Mouse (Mus musculus): ENCODE results near the gene Coro2a. TPM values are rescaled to one million over a fixed set of nuclear protein-coding genes. Genes with fewer than 3 reads are reported as not detected.
"Not testable (repeated sequence)": the region's sequence is repeated elsewhere in the genome, so short reads cannot be mapped to it uniquely, and the experiment has no call there.

The Coro2a gene
- polyA plus RNA-seq, 1 experiment = 8.1 TPM

DNA sequence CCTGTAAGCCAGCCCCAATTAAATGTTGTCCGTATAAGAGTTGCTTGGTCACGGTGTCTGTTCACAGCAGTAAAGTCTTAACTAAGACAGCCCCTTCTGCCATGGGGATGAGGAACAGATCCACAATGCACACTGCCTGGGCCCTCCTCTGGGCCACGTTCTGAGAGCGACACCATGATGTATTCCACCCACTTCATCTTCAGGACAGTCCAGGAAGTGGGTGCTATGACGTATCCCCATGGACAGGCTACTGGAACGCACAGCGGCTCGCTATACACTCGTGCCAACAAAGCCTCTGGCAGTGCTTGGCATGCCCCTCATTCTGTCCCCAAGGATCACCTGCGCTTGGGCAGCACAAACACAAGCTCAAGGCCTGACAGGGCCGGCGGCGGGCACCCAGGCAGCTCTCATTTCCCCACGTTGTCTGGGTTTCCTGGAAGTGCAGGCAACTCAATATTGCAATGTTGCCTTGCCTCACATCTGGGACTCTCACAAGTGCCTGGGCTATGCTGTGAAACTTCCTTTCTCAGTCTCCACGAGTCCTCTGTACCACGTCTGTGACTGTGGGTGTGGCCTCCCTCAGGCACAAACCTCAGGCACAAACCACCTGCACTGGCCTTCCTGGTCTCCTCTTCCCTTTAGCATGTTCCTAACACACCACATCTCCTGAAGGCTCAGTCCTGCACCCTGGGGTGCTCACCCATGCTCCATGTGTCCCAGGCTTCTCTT lies 33.9 kb upstream of the Coro2a start:
- Histone ChIP-seq H3K4me3 (replicated peaks; ENCODE audit: control insufficient read depth, low read depth, low read length) (no peak overlapping the region), H3K4me1 (ENCODE audit: control insufficient read depth, insufficient read depth, low read length) (peaks cover 5% of the 10 kb centered on the region; the same call in 1 of the 2 replicates), H3K27ac (ENCODE audit: control insufficient read depth, insufficient read depth, low read depth, low read length, poor library complexity) (peak overlapping the region; percentile 74)
- 47% methylated on average over 16 of the region's 16 CpGs for WGBS
- TF ChIP-seq POLR2A (IDR thresholded peaks at IDR 0.05; ENCODE audit: borderline replicate concordance, control insufficient read depth, low read depth, low read length) (no peak), CTCF (IDR thresholded peaks at IDR 0.05; ENCODE audit: control insufficient read depth, insufficient read depth, low read length) (no peak)

DNA sequence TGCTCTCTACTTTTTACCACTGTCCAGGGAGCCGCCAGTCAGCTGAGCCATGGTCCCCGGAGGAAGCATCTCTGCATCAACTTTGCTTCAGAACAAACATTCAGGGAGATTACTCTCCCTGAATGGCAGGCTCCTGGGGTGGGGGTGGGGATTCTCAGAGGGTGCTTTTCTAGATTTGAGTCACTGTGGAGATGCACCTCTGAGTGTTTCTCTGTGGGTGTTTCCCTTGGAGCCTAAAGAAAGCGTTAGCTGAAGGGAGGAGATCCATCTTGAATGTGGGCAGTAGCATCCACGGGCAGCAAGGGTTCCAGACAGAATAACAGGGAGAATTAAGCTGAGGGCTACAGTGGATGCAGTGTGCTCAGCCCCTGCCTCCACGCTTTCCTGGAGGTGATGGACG lies 32.9 kb upstream of the Coro2a start:
- H3K4me3 ChIP-seq (replicated peaks; ENCODE audit: control insufficient read depth, low read depth, low read length) = no peak overlapping the region
- TF ChIP-seq CTCF (IDR thresholded peaks at IDR 0.05; ENCODE audit: control insufficient read depth, insufficient read depth, low read length) (no peak), POLR2A (IDR thresholded peaks at IDR 0.05; ENCODE audit: borderline replicate concordance, control insufficient read depth, low read depth, low read length) (no peak)
- peaks cover 6% of the 10 kb centered on the region; the same call in 1 of the 2 replicates for H3K4me1 ChIP-seq (ENCODE audit: control insufficient read depth, insufficient read depth, low read length)
- 81% methylated on average over 6 of the region's 6 CpGs for WGBS
- H3K27ac ChIP-seq (ENCODE audit: control insufficient read depth, insufficient read depth, low read depth, low read length, poor library complexity) = no peak overlapping the region

DNA sequence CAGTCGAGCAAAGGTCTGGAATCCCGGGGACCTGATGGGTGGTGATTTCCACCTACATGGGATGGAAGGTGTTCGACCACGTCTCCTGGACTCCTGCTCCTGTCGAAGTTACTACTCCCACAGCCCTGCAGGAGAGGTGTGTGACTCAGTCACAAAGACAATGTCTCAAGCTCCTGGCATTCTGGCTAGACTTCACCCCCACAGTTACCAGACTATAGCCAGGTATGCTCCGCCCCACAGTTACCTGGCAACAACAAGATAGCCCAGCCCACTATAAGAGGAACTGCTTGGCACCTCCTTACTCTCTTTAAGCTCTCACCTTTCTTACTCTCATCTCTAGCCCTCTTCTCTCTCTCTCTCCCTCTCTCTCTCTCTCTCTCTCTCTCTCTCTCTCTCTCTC lies 31.6 kb upstream of the Coro2a start:
- H3K27ac ChIP-seq (ENCODE audit: control insufficient read depth, insufficient read depth, low read depth, low read length, poor library complexity); H3K4me3 ChIP-seq (replicated peaks; ENCODE audit: control insufficient read depth, low read depth, low read length); H3K4me1 ChIP-seq (ENCODE audit: control insufficient read depth, insufficient read depth, low read length): not testable (repeated sequence)
- WGBS = 84% methylated on average over 6 of the region's 6 CpGs

DNA sequence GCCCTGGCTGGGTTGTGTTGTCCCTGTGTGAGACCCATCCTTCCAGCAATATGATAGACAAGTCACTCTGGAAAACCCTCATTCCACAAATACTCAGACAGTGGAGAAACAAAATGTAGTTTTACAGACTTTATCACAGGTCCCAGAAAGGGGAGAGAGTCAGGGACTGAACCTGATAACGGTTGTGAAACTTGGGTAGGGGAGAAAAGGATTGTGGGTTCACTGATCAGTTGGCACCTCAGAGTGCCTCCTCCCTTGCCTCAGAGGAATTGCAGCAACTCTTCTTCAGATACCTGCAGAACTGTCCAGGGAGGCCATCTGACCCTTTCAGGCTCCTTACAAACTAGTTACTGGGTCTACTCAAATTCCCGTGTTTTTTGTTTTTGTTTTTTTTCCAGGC lies 30.5 kb upstream of the Coro2a start:
- TF ChIP-seq POLR2A (IDR thresholded peaks at IDR 0.05; ENCODE audit: borderline replicate concordance, control insufficient read depth, low read depth, low read length) (no peak), CTCF (IDR thresholded peaks at IDR 0.05; ENCODE audit: control insufficient read depth, insufficient read depth, low read length) (no peak)
- peaks cover 9% of the 10 kb centered on the region; the same call in 1 of the 2 replicates for H3K4me1 ChIP-seq (ENCODE audit: control insufficient read depth, insufficient read depth, low read length)
- WGBS = 32% methylated on average over 2 of the region's 2 CpGs
- no peak overlapping the region for H3K4me3 ChIP-seq (replicated peaks; ENCODE audit: control insufficient read depth, low read depth, low read length)
- no peak overlapping the region for H3K27ac ChIP-seq (ENCODE audit: control insufficient read depth, insufficient read depth, low read depth, low read length, poor library complexity)

GRCm38 (mm10) chr4:46630390-46630789 lies 28.4 kb upstream of the Coro2a start:
- TF ChIP-seq POLR2A (IDR thresholded peaks at IDR 0.05; ENCODE audit: borderline replicate concordance, control insufficient read depth, low read depth, low read length) (no peak), CTCF (IDR thresholded peaks at IDR 0.05; ENCODE audit: control insufficient read depth, insufficient read depth, low read length) (peak; percentile 44; the same call in 1 of the 2 replicates)
- WGBS = 26% methylated on average over 9 of the region's 9 CpGs
- Histone ChIP-seq H3K4me3 (replicated peaks; ENCODE audit: control insufficient read depth, low read depth, low read length) (no peak overlapping the region), H3K27ac (ENCODE audit: control insufficient read depth, insufficient read depth, low read depth, low read length, poor library complexity) (peak overlapping the region; percentile 40; the same call in 1 of the 2 replicates), H3K4me1 (ENCODE audit: control insufficient read depth, insufficient read depth, low read length) (peaks cover 12% of the 10 kb centered on the region)

DNA sequence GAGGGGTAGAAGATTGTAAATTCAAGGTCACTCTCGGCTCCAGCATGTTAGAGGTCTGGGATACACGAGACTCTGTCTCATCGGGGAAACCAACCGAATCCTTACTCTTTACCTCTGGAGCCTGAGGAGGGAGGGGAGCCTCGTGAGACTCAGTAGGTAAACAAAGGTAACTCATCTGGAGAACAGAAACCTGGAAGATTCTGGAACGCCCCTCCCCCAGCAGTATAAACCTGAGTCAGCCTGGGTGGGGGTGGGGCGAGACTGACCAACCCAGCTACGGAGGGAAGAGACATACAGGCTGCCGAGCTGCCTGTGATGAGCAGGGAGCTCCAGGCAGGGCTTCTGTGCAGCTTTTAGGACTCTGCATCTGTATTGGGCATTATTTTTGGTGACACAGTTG lies 26.9 kb upstream of the Coro2a start:
- peaks cover 12% of the 10 kb centered on the region for H3K4me1 ChIP-seq (ENCODE audit: control insufficient read depth, insufficient read depth, low read length)
- TF ChIP-seq CTCF (IDR thresholded peaks at IDR 0.05; ENCODE audit: control insufficient read depth, insufficient read depth, low read length) = no peak
- TF ChIP-seq POLR2A (IDR thresholded peaks at IDR 0.05; ENCODE audit: borderline replicate concordance, control insufficient read depth, low read depth, low read length) = no peak
- H3K27ac ChIP-seq (ENCODE audit: control insufficient read depth, insufficient read depth, low read depth, low read length, poor library complexity) = no peak overlapping the region
- no peak overlapping the region for H3K4me3 ChIP-seq (replicated peaks; ENCODE audit: control insufficient read depth, low read depth, low read length)
- 71% methylated on average over 9 of the region's 9 CpGs for WGBS

DNA sequence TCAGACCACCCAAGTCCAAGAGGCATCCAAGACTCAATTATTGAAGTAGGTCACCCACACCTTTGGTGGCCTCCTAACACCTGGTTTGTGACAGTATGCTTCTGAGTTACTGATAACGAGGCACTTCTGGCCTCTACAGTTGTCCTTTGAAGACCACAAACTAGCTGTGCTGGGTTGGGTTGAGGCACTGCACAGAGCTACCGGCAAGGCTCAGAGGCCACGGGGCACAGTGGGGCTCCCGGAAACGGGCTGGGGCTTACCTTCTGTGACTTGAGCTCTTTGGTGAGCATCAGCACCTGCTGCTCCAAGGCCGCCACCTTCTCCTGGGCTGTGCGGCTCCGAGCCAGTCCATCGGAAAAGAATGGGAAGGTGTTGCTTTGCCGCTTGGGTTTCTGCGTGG lies 26.1 kb upstream of the Coro2a start:
- Histone ChIP-seq H3K4me1 (ENCODE audit: control insufficient read depth, insufficient read depth, low read length) (peaks cover 12% of the 10 kb centered on the region), H3K4me3 (replicated peaks; ENCODE audit: control insufficient read depth, low read depth, low read length) (no peak overlapping the region), H3K27ac (ENCODE audit: control insufficient read depth, insufficient read depth, low read depth, low read length, poor library complexity) (no peak overlapping the region)
- TF ChIP-seq CTCF (IDR thresholded peaks at IDR 0.05; ENCODE audit: control insufficient read depth, insufficient read depth, low read length) (no peak), POLR2A (IDR thresholded peaks at IDR 0.05; ENCODE audit: borderline replicate concordance, control insufficient read depth, low read depth, low read length) (no peak; the same call in 1 of the 2 replicates)
- 87% methylated on average over 11 of the region's 11 CpGs for WGBS

DNA sequence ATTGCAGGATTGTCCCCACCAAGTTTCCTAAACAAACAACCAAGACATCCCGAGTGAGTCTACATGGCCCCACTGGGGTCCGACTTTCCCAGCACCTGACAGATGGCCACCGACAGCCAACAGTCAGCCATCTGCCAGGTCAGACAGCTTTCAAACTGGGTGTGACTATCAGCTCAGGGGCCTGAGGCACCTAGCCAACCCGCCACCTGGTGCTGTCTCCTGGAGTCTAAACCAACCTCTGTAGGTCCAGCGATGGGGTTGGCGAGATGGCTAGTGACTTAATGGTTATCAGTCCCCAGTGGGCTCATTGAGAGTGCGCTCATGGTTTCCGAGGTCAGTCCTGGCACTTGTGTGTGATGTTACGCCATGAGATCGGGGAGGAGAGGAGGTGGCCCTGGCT lies 23.1 kb upstream of the Coro2a start:
- peaks cover 9% of the 10 kb centered on the region for H3K4me1 ChIP-seq (ENCODE audit: control insufficient read depth, insufficient read depth, low read length)
- TF ChIP-seq CTCF (IDR thresholded peaks at IDR 0.05; ENCODE audit: control insufficient read depth, insufficient read depth, low read length) = no peak
- TF ChIP-seq POLR2A (IDR thresholded peaks at IDR 0.05; ENCODE audit: borderline replicate concordance, control insufficient read depth, low read depth, low read length) = no peak
- WGBS = 66% methylated on average over 10 of the region's 10 CpGs

GRCm38 (mm10) chr4:46623007-46623406 lies 21.0 kb upstream of the Coro2a start:
- WGBS = 72% methylated on average over 5 of the region's 5 CpGs
- Histone ChIP-seq H3K4me3 (replicated peaks; ENCODE audit: control insufficient read depth, low read depth, low read length) (no peak overlapping the region), H3K4me1 (ENCODE audit: control insufficient read depth, insufficient read depth, low read length) (peaks cover 5% of the 10 kb centered on the region), H3K27ac (ENCODE audit: control insufficient read depth, insufficient read depth, low read depth, low read length, poor library complexity) (no peak overlapping the region)
- TF ChIP-seq POLR2A (IDR thresholded peaks at IDR 0.05; ENCODE audit: borderline replicate concordance, control insufficient read depth, low read depth, low read length) (no peak), CTCF (IDR thresholded peaks at IDR 0.05; ENCODE audit: control insufficient read depth, insufficient read depth, low read length) (no peak)

More for the DNA sequence above, 23.1 kb upstream of the Coro2a start:
- H3K4me3 ChIP-seq (replicated peaks; ENCODE audit: control insufficient read depth, low read depth, low read length) = no peak overlapping the region
- no peak overlapping the region for H3K27ac ChIP-seq (ENCODE audit: control insufficient read depth, insufficient read depth, low read depth, low read length, poor library complexity)

All from bone marrow, adult 2 months (tissue).